Mouse (Mus musculus): ENCODE data around the gene Amotl1. TPM values are rescaled to one million over a fixed set of nuclear protein-coding genes. Genes with fewer than 3 reads are reported as not detected.
A peak's percentile ranks its signal among the peaks of the same experiment; 100 is the strongest.

The Amotl1 gene
- polyA plus RNA-seq, 1 experiment = not detected

DNA sequence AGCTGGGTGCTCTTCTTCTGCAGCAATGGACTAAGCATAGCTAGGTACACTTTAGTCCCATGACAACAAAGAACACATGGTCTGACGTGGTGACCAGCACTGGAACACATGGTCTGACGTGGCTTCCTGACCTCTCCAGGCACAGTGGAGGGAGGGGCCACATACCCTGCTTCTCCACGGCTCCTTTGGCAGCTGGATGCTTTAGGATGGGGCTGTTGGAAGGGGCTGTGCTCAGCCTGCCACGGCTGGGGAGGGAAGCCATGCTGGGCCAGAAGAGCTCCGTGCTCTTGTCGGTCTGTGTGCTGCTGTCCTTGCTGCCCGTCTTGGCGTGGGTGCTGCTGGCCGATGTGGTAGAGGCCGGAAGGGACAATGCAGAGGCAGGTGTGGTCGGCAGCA, 96.5 kb downstream of the Amotl1 start:
- 82% methylated on average over 11 of the region's 11 CpGs for WGBS
- Histone ChIP-seq H3K4me1 (ENCODE audit: control insufficient read depth, insufficient read depth, low read length) (peaks cover 12% of the 10 kb centered on the region), H3K27ac (ENCODE audit: insufficient read depth, low read depth, low read length) (no peak overlapping the region), H3K4me3 (ENCODE audit: insufficient read depth, low read depth, low read length) (no peak overlapping the region)
- no peak for TF ChIP-seq CTCF (IDR thresholded peaks at IDR 0.05; ENCODE audit: insufficient read depth, low read depth, low read length)
- TF ChIP-seq POLR2A (IDR thresholded peaks at IDR 0.05; ENCODE audit: insufficient read depth, low read depth, low read length) = no peak

DNA sequence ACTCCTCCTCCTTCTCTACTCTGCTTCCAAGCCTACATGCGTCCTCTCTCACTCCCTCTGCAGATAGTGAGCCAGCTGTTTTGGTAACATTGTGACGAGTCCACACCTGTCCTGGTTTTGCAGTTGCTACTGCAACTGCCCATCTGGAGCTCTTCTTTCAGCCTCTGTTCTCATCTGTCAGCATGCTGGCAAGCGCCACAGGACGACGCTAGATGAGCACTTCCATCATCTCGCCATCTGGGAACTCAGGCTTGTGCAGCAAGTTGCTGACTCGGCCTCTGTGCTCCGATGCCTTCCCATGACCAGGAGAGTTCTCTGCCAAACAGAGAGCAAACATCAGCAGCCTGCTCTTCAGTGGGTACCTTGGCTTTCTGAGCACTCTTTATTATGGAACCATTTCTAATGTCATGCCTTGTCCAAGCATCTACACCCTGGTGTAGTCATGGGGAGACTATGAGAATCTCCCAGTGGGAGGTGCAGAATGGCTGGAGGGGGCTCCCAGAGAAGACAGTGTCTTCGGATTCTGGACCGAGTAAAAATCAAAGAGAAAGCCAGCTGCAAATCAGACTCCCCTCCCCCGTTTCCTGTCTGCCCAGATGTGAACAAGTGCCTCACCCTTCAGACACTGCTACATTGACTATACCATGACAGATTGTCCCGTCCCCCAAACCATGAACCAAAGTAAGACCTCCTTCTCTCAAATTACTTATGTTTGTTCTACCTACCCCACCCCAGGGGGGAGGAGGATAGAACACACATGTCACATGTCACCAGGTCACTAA, 97.1 kb downstream of the Amotl1 start:
- 79% methylated on average over 12 of the region's 12 CpGs for WGBS
- Histone ChIP-seq H3K4me3 (ENCODE audit: insufficient read depth, low read depth, low read length) (no peak overlapping the region), H3K27ac (ENCODE audit: insufficient read depth, low read depth, low read length) (no peak overlapping the region), H3K4me1 (ENCODE audit: control insufficient read depth, insufficient read depth, low read length) (peaks cover 12% of the 10 kb centered on the region)
- no peak for TF ChIP-seq CTCF (IDR thresholded peaks at IDR 0.05; ENCODE audit: insufficient read depth, low read depth, low read length)
- no peak for TF ChIP-seq POLR2A (IDR thresholded peaks at IDR 0.05; ENCODE audit: insufficient read depth, low read depth, low read length)

DNA sequence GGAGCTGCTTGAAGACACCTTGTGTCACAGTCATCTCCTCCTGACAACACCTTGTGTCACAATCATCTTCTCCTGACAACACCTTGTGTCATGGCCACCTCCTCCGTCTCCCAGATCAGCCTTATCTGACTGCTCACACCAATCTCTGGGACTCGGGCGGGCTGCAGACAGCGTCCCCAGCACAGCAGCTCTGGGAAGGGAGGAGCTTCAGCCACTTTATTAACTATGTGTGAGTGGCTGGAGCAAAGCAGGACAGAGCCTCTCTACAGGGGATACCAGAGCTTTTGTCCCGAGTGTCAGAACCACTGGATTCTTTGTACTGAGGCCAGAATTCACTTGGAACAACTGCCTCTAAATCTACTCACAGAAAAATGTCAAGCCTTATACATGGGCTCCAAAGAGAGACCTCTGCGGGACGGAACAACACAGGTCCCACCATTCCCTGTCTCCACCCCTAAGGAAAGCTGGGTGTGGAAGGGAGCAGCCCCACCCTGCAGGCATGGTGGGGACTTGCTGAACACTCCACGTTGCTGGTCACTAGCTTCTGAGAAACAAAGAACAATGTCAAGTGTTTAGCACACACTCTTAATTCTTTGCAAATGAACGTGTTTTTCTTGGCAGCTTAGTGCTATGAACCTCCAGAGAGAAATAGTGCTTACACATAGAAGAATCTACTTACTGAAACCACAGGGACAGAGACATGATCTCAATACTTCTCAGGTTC, 100.7 kb downstream of the Amotl1 start:
- H3K4me3 ChIP-seq (ENCODE audit: insufficient read depth, low read depth, low read length) = no peak overlapping the region
- no peak overlapping the region for H3K27ac ChIP-seq (ENCODE audit: insufficient read depth, low read depth, low read length)
- peaks cover 12% of the 10 kb centered on the region for H3K4me1 ChIP-seq (ENCODE audit: control insufficient read depth, insufficient read depth, low read length)
- no peak for TF ChIP-seq POLR2A (IDR thresholded peaks at IDR 0.05; ENCODE audit: insufficient read depth, low read depth, low read length)
- TF ChIP-seq CTCF (IDR thresholded peaks at IDR 0.05; ENCODE audit: insufficient read depth, low read depth, low read length) = no peak
- WGBS = 62% methylated on average over 9 of the region's 9 CpGs

DNA sequence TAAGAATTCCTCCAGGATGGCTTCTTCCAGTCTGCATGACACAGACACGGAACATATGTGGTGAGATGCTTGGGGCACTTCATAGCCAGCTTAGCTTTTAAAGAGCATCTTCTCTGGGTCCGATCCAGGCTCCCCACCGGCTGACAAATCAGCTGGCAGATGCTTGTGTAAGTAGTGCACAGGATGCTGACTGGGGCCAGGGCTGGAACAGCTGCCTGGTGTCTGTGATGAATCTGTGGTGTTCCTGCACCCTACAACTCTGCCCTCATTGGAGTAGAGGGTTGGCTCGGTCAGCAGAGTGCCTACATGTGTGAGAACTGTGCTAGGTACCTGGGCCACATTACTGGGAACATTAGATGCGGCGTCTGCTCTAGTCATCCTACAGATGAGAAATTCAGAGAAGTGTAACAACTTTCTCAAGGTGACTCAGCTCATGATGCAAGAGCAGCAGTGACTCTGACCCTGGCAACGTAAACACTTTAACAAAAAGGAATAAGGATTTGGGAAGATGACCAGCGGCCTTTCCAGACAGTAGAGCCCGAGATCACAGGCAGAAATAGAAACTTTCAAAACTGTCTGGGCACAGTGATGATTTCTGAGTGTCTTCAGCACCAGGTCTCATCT, 109.9 kb downstream of the Amotl1 start:
- Histone ChIP-seq H3K27ac (ENCODE audit: insufficient read depth, low read depth, low read length) (no peak overlapping the region), H3K4me1 (ENCODE audit: control insufficient read depth, insufficient read depth, low read length) (no peaks in the 10 kb centered on the region), H3K4me3 (ENCODE audit: insufficient read depth, low read depth, low read length) (no peak overlapping the region)
- 83% methylated on average over 9 of the region's 9 CpGs for WGBS
- no peak for TF ChIP-seq CTCF (IDR thresholded peaks at IDR 0.05; ENCODE audit: insufficient read depth, low read depth, low read length)
- no peak for TF ChIP-seq POLR2A (IDR thresholded peaks at IDR 0.05; ENCODE audit: insufficient read depth, low read depth, low read length)

DNA sequence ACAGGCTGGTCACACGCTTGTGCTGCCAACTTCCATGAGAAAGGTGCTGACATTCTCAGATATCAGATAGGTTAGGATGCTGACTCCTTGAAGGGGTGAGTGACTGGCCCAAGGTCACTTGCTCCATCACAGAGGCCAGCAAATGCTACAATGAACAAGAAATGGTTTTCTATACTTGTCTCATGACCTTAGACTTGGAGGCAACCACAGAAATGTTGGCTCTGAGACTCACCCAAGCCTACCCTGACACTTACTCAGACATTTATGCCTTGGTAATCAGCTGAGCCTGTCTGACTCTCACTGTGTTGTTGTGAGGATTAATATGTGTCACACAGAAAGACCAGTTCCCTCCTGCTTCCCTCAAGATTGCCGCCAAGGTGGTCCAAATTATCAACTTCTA, 111.2 kb downstream of the Amotl1 start:
- H3K4me1 ChIP-seq (ENCODE audit: control insufficient read depth, insufficient read depth, low read length) = no peaks in the 10 kb centered on the region
- H3K4me3 ChIP-seq (ENCODE audit: insufficient read depth, low read depth, low read length) = no peak overlapping the region
- 95% methylated on average over 2 of the region's 2 CpGs for WGBS
- TF ChIP-seq CTCF (IDR thresholded peaks at IDR 0.05; ENCODE audit: insufficient read depth, low read depth, low read length) = no peak
- no peak for TF ChIP-seq POLR2A (IDR thresholded peaks at IDR 0.05; ENCODE audit: insufficient read depth, low read depth, low read length)
- H3K27ac ChIP-seq (ENCODE audit: insufficient read depth, low read depth, low read length) = no peak overlapping the region

DNA sequence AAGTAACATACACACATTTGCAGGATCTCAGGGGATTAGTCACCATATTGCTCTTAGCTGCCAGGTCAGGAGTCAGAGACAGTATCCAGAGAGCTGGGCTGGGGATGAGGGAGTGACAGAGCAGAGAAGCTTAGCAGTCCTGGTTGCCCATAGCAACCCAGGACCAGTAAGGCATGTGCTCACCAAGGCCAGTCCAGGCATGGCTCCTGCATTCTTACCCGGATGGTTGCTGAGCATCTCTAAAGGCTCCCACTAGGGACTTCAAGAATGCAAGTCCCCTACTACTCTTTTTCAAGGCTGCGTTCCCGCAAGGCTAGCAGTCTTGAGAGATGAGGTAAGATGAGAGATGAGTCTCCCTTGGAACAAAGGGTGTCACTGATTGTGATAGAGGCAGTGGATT, 112.6 kb downstream of the Amotl1 start:
- no peaks in the 10 kb centered on the region for H3K4me1 ChIP-seq (ENCODE audit: control insufficient read depth, insufficient read depth, low read length)
- TF ChIP-seq CTCF (IDR thresholded peaks at IDR 0.05; ENCODE audit: insufficient read depth, low read depth, low read length) (no peak), POLR2A (IDR thresholded peaks at IDR 0.05; ENCODE audit: insufficient read depth, low read depth, low read length) (no peak)
- 53% methylated on average over 3 of the region's 3 CpGs for WGBS
- no peak overlapping the region for H3K27ac ChIP-seq (ENCODE audit: insufficient read depth, low read depth, low read length)
- H3K4me3 ChIP-seq (ENCODE audit: insufficient read depth, low read depth, low read length) = no peak overlapping the region

DNA sequence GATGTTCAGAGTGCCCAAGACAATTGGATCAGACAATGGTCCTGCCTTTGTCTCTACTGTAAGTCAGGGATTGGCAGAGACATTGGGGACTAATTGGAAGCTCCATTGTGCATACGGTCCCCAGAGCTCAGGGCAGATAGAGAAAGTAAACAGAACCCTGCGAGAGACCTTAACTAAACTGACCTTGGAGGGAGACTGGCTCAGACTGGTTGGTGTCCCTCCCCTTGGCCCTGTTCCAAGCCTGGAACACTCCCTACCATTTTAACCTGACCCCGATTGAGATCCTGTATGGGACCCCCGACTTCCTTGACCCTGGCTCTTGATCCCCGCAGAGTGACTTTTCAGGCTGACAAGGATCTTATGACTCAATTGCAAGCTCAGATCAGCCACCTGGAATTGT, 114.9 kb downstream of the Amotl1 start:
- WGBS = 70% methylated on average over 5 of the region's 5 CpGs
- H3K27ac ChIP-seq (ENCODE audit: insufficient read depth, low read depth, low read length) = no peak overlapping the region
- no peaks in the 10 kb centered on the region for H3K4me1 ChIP-seq (ENCODE audit: control insufficient read depth, insufficient read depth, low read length)
- no peak for TF ChIP-seq POLR2A (IDR thresholded peaks at IDR 0.05; ENCODE audit: insufficient read depth, low read depth, low read length)
- TF ChIP-seq CTCF (IDR thresholded peaks at IDR 0.05; ENCODE audit: insufficient read depth, low read depth, low read length) = no peak
- H3K4me3 ChIP-seq (ENCODE audit: insufficient read depth, low read depth, low read length) = no peak overlapping the region

DNA sequence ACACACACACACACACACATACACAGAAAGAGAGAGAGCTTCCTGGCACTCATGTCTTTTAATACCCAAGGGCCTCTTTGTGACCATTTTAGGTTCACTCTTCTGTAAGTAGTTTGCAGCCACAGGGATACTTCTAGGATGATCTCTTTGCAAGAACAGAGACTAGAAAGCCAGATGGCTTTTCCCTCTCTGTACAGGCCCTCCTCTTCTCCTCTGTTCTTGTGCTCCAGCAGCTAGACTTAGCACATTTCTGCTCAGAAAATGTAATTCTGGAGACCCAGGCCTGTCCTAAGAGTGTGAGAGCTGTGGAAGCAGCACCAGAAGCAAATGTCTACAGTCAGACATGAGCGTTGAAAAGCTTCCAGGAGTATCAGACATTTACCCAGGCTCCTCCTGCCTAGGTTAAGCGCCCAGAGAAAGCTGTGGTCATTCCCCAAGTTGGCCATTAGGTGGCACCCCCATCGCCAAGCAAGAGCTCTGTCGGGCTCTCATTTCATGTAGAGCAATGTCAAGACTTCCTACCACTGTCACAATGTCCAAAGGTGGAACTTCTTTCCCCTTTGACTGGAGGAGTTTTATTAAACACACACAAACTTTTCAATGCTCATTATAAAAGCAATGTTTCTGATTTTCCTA, 121.3 kb downstream of the Amotl1 start:
- 3% methylated on average over 4 of the region's 4 CpGs for WGBS
- Histone ChIP-seq H3K27ac (ENCODE audit: insufficient read depth, low read depth, low read length) (no peak overlapping the region), H3K4me3 (ENCODE audit: insufficient read depth, low read depth, low read length) (no peak overlapping the region), H3K4me1 (ENCODE audit: control insufficient read depth, insufficient read depth, low read length) (no peaks in the 10 kb centered on the region)
- TF ChIP-seq CTCF (IDR thresholded peaks at IDR 0.05; ENCODE audit: insufficient read depth, low read depth, low read length) (peak; percentile 65), POLR2A (IDR thresholded peaks at IDR 0.05; ENCODE audit: insufficient read depth, low read depth, low read length) (no peak)
